Mouse (Mus musculus): ENCODE measurements around the gene Arap2. TPM values are rescaled to one million over a fixed set of nuclear protein-coding genes. Genes with fewer than 3 reads are reported as not detected.

The Arap2 gene
- total RNA-seq, 4 experiments from 2014 or later = 4.0 to 6.8 (median 5.0) TPM

- no peak for DNase-seq
Measured at GRCm38 (mm10) chr5:62622848-62623479, 143.0 kb downstream of the Arap2 start.

- no peak for DNase-seq
Measured at GRCm38 (mm10) chr5:62618286-62618685, 147.7 kb downstream of the Arap2 start.

- no peak for DNase-seq
Measured at GRCm38 (mm10) chr5:62611990-62612389, 154.0 kb downstream of the Arap2 start.

- DNase-seq = no peak
Measured at GRCm38 (mm10) chr5:62587348-62587747, 178.6 kb downstream of the Arap2 start.

- DNase-seq = no peak
Measured at GRCm38 (mm10) chr5:62582643-62583042, 183.3 kb downstream of the Arap2 start.

GRCm38 (mm10) chr5:62581699-62582098 lies 184.3 kb downstream of the Arap2 start:
- DNase-seq = no peak

GRCm38 (mm10) chr5:62574336-62574844 lies 191.6 kb downstream of the Arap2 start:
- DNase-seq = no peak

Other genes starting within 250 kb of the Arap2 start
- not detected for gene Dthd1, start 47.7 kb upstream of the Arap2 start, total RNA-seq (2022)

Measured in adrenal gland, adult 8-10 months (tissue).